Mouse (Mus musculus): ENCODE measurements around the gene Cdc6. TPM values are rescaled to one million over a fixed set of nuclear protein-coding genes. Genes with fewer than 3 reads are reported as not detected.

Cdc6 gene
- polyA plus RNA-seq, 1 experiment = 55.8 TPM

GRCm38 (mm10) chr11:98968716-98969495 is 61.3 kb downstream of the Cdc6 start:
- TF ChIP-seq CTCF (IDR thresholded peaks at IDR 0.05; ENCODE audit: low read depth, low read length) = no peak
- TF ChIP-seq EP300 (IDR thresholded peaks at IDR 0.05; ENCODE audit: insufficient read depth, low read depth, low read length) = no peak
- TF ChIP-seq POLR2A (IDR thresholded peaks at IDR 0.05; ENCODE audit: insufficient read depth, low read length) = no peak
- Histone ChIP-seq H3K4me1 (ENCODE audit: control insufficient read depth, insufficient read depth, low read length) (peaks cover 14% of the 10 kb centered on the region), H3K4me3 (ENCODE audit: low read depth, low read length) (no peak overlapping the region), H3K9me3 (replicated peaks; ENCODE audit: control insufficient read depth, insufficient read depth, low read length, poor library complexity, severe bottlenecking) (no peaks in the 10 kb centered on the region), H3K9ac (ENCODE audit: low read depth, poor library complexity, severe bottlenecking) (no peak overlapping the region; the same call in 1 of the 2 replicates), H3K27me3 (ENCODE audit: control insufficient read depth, insufficient read depth, low read length, poor library complexity, severe bottlenecking) (no peaks in the 10 kb centered on the region), H3K27ac (ENCODE audit: insufficient read depth, low read length) (no peak overlapping the region), H3K36me3 (ENCODE audit: control insufficient read depth, insufficient read depth, low read length, poor library complexity, severe bottlenecking) (peaks cover 49% of the 10 kb centered on the region)

GRCm38 (mm10) chr11:98969496-98969927 is 61.9 kb downstream of the Cdc6 start:
- H3K27ac ChIP-seq (ENCODE audit: insufficient read depth, low read length) = no peak overlapping the region
- no peak overlapping the region; the same call in 1 of the 2 replicates for H3K9ac ChIP-seq (ENCODE audit: low read depth, poor library complexity, severe bottlenecking)
- no peaks in the 10 kb centered on the region for H3K9me3 ChIP-seq (replicated peaks; ENCODE audit: control insufficient read depth, insufficient read depth, low read length, poor library complexity, severe bottlenecking)
- peaks cover 53% of the 10 kb centered on the region for H3K36me3 ChIP-seq (ENCODE audit: control insufficient read depth, insufficient read depth, low read length, poor library complexity, severe bottlenecking)
- H3K4me3 ChIP-seq (ENCODE audit: low read depth, low read length) = no peak overlapping the region
- H3K27me3 ChIP-seq (ENCODE audit: control insufficient read depth, insufficient read depth, low read length, poor library complexity, severe bottlenecking) = no peaks in the 10 kb centered on the region
- TF ChIP-seq POLR2A (IDR thresholded peaks at IDR 0.05; ENCODE audit: insufficient read depth, low read length) (no peak), EP300 (IDR thresholded peaks at IDR 0.05; ENCODE audit: insufficient read depth, low read depth, low read length) (no peak), CTCF (IDR thresholded peaks at IDR 0.05; ENCODE audit: low read depth, low read length) (no peak)
- H3K4me1 ChIP-seq (ENCODE audit: control insufficient read depth, insufficient read depth, low read length) = peaks cover 14% of the 10 kb centered on the region

GRCm38 (mm10) chr11:98970191-98970925 is 62.8 kb downstream of the Cdc6 start:
- peaks cover 17% of the 10 kb centered on the region for H3K4me1 ChIP-seq (ENCODE audit: control insufficient read depth, insufficient read depth, low read length)
- H3K4me3 ChIP-seq (ENCODE audit: low read depth, low read length) = no peak overlapping the region
- H3K9me3 ChIP-seq (replicated peaks; ENCODE audit: control insufficient read depth, insufficient read depth, low read length, poor library complexity, severe bottlenecking) = no peaks in the 10 kb centered on the region
- TF ChIP-seq POLR2A (IDR thresholded peaks at IDR 0.05; ENCODE audit: insufficient read depth, low read length) (no peak), EP300 (IDR thresholded peaks at IDR 0.05; ENCODE audit: insufficient read depth, low read depth, low read length) (no peak), CTCF (IDR thresholded peaks at IDR 0.05; ENCODE audit: low read depth, low read length) (no peak)
- no peak overlapping the region for H3K9ac ChIP-seq (ENCODE audit: low read depth, poor library complexity, severe bottlenecking)
- peaks cover 53% of the 10 kb centered on the region for H3K36me3 ChIP-seq (ENCODE audit: control insufficient read depth, insufficient read depth, low read length, poor library complexity, severe bottlenecking)
- no peaks in the 10 kb centered on the region for H3K27me3 ChIP-seq (ENCODE audit: control insufficient read depth, insufficient read depth, low read length, poor library complexity, severe bottlenecking)
- no peak overlapping the region for H3K27ac ChIP-seq (ENCODE audit: insufficient read depth, low read length)

GRCm38 (mm10) chr11:98971316-98972031 is 63.9 kb downstream of the Cdc6 start:
- TF ChIP-seq CTCF (IDR thresholded peaks at IDR 0.05; ENCODE audit: low read depth, low read length) = no peak
- TF ChIP-seq EP300 (IDR thresholded peaks at IDR 0.05; ENCODE audit: insufficient read depth, low read depth, low read length) = no peak
- no peak for TF ChIP-seq POLR2A (IDR thresholded peaks at IDR 0.05; ENCODE audit: insufficient read depth, low read length)
- peaks cover 14% of the 10 kb centered on the region for H3K4me1 ChIP-seq (ENCODE audit: control insufficient read depth, insufficient read depth, low read length)
- peak overlapping the region; percentile 7; the same call in 1 of the 2 replicates for H3K27ac ChIP-seq (ENCODE audit: insufficient read depth, low read length)
- no peak overlapping the region for H3K9ac ChIP-seq (ENCODE audit: low read depth, poor library complexity, severe bottlenecking)
- H3K4me3 ChIP-seq (ENCODE audit: low read depth, low read length) = no peak overlapping the region
- H3K36me3 ChIP-seq (ENCODE audit: control insufficient read depth, insufficient read depth, low read length, poor library complexity, severe bottlenecking) = peaks cover 53% of the 10 kb centered on the region
- H3K9me3 ChIP-seq (replicated peaks; ENCODE audit: control insufficient read depth, insufficient read depth, low read length, poor library complexity, severe bottlenecking) = no peaks in the 10 kb centered on the region
- no peaks in the 10 kb centered on the region for H3K27me3 ChIP-seq (ENCODE audit: control insufficient read depth, insufficient read depth, low read length, poor library complexity, severe bottlenecking)

- peaks cover 48% of the 10 kb centered on the region for H3K36me3 ChIP-seq (ENCODE audit: control insufficient read depth, insufficient read depth, low read length, poor library complexity, severe bottlenecking)
- no peak overlapping the region for H3K9ac ChIP-seq (ENCODE audit: low read depth, poor library complexity, severe bottlenecking)
- TF ChIP-seq CTCF (IDR thresholded peaks at IDR 0.05; ENCODE audit: low read depth, low read length) (peak; percentile 90), EP300 (IDR thresholded peaks at IDR 0.05; ENCODE audit: insufficient read depth, low read depth, low read length) (no peak)
- no peaks in the 10 kb centered on the region for H3K9me3 ChIP-seq (replicated peaks; ENCODE audit: control insufficient read depth, insufficient read depth, low read length, poor library complexity, severe bottlenecking)
- no peak overlapping the region for H3K4me3 ChIP-seq (ENCODE audit: low read depth, low read length)
- H3K27ac ChIP-seq (ENCODE audit: insufficient read depth, low read length) = no peak overlapping the region
- H3K27me3 ChIP-seq (ENCODE audit: control insufficient read depth, insufficient read depth, low read length, poor library complexity, severe bottlenecking) = no peaks in the 10 kb centered on the region
- peaks cover 8% of the 10 kb centered on the region for H3K4me1 ChIP-seq (ENCODE audit: control insufficient read depth, insufficient read depth, low read length)
These were observed 64.6 kb downstream of the Cdc6 start for GRCm38 (mm10) chr11:98972215-98972614.

All from ES-Bruce4 (cell line).